Mouse (Mus musculus) heart, adult 18-20 months (tissue): ENCODE data around the gene Lhb. TPM values are rescaled to one million over a fixed set of nuclear protein-coding genes. Genes with fewer than 3 reads are reported as not detected.

Source experiments
- DNase-seq, 2 experiments: peaks; one replicate each; pipeline ENCODE4 v3.0.0; 2021 to 2022; ENCODE audit warnings: mixed read lengths in 1 of 2
- long read RNA-seq, 2 experiments: library from polyadenylated mRNA; stranded (forward); transcript quantifications; one replicate each; pipeline ENCODE4 v2.0.0; 2021
- total RNA-seq, 2 experiments: library from RNA; stranded (reverse); gene quantifications; 2 replicates each; pipeline ENCODE4 v1.2.3; 2021

Lhb gene
- not detected for total RNA-seq
- long read RNA-seq, experiment 1: 0 reads
- long read RNA-seq, experiment 2: 0 reads

DNA sequence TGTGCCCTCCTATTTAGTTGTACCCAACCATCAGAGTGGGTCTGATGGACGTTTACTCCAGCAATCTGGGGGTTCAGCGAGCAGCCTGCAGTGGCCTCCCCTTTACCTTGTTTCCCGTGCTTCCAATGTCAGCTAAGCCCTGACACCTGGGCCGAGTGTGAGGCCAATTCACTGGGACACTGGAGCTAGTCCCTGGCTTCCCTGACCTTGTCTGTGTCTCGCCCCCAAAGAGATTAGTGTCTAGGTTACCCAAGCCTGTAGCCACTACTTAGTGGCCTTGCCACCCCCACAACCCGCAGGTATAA, at the start of gene Lhb:
Gene Lhb, plus strand, starts transcription at position 206 of the 305 bp plus-strand sequence.
- no peak for DNase-seq

- no peak for DNase-seq
Measured at GRCm38 (mm10) chr7:45372371-45372770, 48.2 kb upstream of the Lhb start.

DNA sequence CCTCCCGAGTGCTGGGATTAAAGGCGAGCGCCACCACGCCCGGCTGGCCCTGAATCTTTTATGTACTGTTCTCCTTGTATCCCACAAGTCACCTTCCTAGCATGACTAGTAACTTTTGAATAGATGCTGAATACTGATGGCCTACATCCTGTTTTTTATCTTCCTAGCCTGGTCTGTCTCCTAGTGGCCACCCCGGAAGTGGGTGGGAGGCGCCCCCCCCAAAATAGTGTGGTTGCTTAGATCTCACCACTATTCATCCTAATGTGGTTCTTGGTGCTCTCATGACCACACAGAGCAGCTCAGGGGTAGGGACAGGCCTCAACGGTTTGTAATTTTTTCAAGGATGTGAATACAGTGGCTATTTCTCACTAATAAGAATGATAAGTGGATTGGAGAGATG, 46.0 kb upstream of the Lhb start:
- no peak for DNase-seq

- DNase-seq: no peak
Measured at GRCm38 (mm10) chr7:45376057-45376456, 44.6 kb upstream of the Lhb start.

- DNase-seq: no peak
Measured at GRCm38 (mm10) chr7:45386077-45386476, 34.5 kb upstream of the Lhb start.

DNA sequence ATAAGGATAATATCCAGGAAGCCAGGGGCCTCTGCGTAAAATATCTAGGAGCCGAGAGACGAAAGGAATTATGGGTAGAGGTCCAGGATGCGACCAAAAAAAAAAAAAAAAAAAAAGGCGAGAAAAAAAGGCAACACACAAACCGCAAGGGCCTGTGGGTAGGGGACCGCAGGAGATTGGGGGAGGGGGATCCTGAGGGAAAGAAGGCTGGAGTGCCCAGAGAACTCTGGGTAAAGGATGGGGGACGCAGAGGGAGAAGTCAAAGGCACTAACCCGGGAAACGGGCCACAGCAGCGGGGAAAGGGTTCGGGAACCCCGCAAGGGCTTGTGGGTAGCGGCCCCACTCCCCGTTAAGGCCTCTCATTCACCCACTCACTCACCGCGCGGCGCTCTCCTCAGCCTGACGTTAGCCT, 25.5 kb upstream of the Lhb start:
- DNase-seq: no peak

DNA sequence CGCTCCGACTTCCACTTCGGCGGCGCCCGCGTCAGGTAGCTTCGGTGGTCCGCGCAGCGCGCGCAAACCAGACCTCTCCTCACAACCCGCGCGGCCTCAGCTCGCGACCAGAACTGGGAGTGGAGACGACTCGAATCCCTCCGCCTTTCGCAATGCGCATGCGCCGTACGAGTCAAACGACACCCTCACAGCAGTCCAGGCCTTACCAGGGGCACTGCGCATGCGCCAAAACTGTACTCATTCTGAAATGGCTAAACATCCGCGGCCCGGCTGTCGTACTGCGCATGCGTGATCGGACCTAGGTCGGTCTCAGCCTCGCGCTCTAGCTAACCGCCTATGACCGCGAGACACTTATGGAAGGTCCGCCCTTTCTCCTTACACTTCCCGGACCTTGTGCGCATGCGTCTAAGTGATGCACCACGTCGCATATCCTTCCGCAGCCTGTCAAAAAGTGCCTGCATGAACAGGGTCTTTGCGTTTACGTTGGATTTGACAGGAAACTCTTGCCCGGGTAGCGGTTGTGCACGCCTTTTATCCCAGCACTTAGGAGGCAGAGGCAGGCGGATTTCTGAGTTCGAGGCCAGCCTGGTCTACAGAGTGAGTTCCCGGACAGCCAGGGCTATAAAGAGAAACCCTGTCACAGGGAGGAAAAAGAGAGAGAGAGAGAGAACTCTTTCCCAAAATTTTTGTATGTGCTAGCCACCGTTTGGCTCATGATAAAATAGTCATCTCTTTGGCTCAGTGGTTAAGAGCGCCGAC, 24.9 kb upstream of the Lhb start, which contains the start of gene Snrnp70:
Gene Snrnp70, minus strand, starts transcription at position 165 of the 759 bp plus-strand sequence.
- DNase-seq: peak; percentile 100

- DNase-seq: peak in 1 of 2 experiments; percentile 21
Measured at GRCm38 (mm10) chr7:45396337-45396775, 24.3 kb upstream of the Lhb start.

DNA sequence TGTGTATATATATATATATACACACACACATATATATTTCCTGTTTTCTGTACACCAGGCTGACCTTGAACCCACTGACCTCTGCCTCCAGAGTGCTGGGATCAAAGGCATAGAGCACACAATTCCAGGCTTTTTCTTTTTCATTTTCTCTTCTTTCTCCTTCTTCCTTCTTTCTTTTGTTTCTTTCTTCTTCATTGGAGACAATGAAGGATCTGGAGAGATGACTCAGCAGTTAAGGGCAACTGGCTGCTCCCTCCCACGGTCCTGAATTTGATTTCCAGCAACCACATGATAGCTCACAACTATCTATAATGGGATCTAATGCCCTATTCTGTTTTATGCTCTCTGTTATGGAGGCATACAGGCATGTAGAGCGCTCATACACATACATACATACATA, 23.8 kb upstream of the Lhb start:
- no peak for DNase-seq

DNA sequence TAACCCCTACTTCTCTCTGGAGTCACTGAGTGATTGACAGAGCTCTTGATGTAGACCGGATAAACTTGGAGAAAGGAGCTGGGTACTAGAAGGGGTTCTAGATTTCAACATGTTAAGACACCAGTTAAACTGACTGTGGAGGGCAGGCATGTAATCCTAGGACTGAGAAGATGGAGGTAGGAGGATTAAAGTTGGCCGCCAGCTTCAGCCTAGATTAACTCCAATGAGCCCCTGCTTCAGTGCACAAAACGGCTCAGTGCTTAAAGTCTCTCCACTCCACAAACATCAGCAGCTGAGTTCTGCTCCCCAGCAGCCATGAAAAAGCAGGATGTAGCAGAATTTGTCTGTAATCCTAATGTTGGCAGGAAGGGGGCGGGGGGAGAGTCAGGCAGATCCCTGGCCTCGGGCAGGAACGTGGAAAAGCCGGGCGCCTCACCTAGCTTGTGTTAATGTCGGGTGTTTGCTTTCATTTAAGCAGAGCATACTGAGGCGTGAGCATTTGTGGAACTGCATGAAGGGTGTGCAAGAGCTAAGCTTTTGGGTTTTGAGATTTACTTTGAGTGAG, 19.0 kb upstream of the Lhb start:
- DNase-seq: no peak

GRCm38 (mm10) chr7:45403532-45404261, 16.9 kb upstream of the Lhb start:
- peak; percentile 50 to 76 for DNase-seq

GRCm38 (mm10) chr7:45405091-45406075, 15.2 kb upstream of the Lhb start, which contains the start of gene Kcna7:
Gene Kcna7 (plus strand): TSS chr7:45405653.
- peak; percentile 79 to 92 for DNase-seq

DNA sequence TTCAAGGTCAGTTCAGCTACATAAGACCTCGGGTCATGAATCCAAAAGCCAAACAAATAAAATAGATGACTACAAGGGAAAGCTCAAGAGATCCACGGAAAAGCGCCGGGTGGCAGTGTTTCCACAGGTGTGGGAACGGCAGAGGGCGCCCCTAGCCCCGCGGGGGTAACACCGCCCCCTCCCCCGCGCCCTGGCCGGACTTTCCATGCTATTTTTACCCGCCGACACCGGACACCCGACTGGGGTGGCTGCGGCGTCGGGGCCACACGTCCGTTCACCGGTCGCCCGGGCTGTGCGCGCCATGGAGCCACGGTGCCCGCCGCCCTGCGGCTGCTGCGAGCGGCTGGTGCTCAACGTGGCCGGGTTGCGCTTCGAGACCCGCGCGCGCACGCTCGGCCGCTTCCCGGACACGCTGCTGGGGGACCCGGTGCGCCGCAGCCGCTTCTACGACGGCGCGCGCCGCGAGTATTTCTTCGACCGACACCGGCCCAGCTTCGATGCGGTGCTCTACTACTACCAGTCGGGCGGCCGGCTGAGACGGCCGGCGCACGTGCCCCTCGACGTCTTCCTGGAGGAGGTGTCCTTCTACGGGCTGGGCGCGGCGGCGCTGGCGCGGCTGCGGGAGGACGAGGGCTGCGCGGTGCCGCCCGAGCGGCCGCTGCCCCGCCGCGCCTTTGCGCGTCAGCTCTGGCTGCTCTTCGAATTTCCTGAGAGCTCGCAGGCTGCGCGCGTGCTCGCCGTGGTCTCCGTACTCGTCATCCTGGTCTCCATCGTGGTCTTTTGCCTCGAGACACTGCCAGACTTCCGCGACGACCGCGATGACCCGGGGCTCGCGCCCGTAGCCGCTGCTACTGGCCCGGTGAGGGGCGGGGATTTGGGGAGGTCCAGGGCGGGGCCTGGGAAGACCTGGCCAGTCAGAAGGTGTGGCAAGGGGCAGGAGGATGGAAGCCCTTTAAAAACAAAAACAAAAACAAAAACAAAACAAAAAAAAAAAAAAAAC, 14.2 kb upstream of the Lhb start:
- peak; percentile 61 to 68 for DNase-seq

- no peak for DNase-seq
Measured at GRCm38 (mm10) chr7:45407836-45408235, 12.8 kb upstream of the Lhb start.

DNA sequence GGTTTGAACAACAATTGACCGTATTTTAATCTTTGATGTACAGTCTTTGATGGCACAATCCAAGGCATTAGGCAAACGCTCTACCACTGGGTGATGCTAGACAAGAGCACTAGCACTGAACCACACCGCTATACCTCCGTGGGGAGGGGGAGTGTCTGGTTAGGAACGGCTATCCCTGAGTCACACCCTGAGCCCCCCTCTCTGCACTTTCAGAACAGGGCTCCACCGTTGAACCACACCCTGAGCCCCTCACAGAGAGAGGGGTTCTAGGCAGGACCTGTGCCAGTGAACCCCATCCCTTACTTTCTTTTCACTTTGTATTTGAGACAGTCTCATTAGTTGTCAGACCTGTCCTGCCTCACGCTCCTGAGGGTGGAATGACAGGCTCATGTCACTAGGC, 12.3 kb upstream of the Lhb start:
- DNase-seq: no peak

- no peak for DNase-seq
Measured at GRCm38 (mm10) chr7:45408949-45409348, 11.7 kb upstream of the Lhb start.

DNA sequence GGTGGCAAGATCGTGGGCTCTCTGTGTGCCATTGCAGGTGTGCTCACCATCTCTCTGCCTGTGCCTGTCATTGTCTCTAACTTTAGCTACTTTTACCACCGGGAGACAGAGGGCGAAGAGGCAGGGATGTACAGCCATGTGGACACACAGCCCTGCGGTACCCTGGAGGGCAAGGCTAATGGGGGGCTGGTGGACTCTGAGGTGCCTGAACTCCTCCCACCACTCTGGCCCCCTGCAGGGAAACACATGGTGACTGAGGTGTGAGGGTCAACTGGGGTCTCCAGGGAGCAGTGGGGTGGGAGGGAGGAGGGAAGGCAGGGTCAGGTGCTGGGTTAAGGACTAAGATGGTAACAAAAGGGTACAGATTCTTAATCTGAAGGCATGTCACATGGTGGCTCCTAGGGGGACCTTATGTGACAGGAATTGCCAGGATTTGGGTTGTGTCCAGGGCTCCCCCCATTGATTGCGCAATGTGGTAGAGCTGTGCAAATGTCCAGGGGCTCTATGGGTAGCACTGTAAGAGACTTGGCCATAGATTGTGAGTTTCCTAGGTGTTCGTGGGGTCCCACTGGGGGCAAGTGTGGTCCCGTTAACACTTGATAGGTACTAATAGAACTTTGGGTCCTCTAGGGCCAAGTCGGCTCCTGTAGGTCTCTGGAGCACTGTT, 11.0 kb upstream of the Lhb start:
- no peak for DNase-seq

DNA sequence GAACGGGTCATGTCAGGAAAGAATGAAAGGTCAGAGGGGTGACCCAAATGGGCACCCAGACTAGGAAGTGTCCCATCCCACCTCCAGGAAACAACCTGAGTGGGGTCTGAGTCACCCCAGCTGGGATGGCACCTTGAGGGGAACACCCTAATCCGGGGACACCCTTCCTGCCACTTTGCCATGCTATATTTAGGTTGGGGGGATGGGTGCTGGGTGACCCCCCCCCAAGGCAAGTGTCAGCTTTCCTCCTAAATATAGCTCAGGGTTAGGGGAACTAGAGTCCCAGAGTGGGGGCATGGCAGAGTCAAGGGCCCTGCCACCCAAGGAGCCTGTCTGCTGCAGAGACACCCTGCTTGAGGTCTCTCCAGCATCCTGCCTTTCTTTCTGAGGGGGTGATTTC, 8.2 kb upstream of the Lhb start:
- DNase-seq: no peak

DNA sequence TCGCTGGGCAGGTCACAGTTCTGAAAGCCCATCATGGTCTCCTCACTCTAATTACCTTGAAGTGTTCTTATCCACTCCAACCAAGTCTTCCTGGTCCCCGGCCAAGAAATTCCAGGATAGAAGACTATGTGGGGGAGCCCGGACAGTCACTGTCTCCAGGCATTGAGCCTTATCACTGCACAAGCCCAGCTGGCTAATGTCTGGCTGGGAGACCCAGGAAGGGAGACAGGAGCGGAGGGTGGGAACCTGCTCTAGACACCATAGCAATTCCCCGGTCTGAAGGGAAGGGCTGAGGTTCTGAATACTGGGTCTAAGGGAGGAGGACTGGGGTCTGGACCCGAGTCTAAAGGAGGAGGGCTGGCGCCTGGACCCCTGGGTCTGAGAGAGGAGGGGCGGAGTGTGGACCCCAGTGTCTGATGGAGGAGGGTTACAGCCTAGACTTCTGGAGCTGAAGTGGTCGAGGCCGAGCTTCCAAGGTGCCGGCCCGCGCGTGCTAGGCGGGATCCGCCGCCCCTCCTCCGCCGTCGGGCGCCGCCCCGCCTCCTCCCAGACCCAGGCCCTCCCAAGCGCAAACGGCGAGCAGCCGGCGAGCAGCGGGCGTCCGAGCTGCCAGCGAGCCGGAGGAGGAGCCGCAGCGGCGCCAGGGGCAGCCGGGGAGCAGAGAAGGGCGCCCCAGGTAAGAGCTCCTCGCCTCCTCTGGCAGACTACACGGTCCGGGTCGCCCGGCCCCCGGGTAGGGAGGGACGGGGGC, 7.3 kb upstream of the Lhb start, which contains the start of gene Ntf5:
Gene Ntf5, plus strand, starts transcription at position 583 of the 751 bp plus-strand sequence.
- no peak for DNase-seq
